Mouse (Mus musculus) kidney, postnatal 10 days (tissue): ENCODE results near the gene Fpr-rs4.
"Not testable (repeated sequence)": the region's sequence is repeated elsewhere in the genome, so short reads cannot be mapped to it uniquely, and the experiment has no call there.

Experiments
- DNase-seq: peaks from one replicate; pipeline ENCODE4 v3.0.0; 2021; ENCODE audit warnings: mixed read lengths

Fpr-rs4 gene

DNA sequence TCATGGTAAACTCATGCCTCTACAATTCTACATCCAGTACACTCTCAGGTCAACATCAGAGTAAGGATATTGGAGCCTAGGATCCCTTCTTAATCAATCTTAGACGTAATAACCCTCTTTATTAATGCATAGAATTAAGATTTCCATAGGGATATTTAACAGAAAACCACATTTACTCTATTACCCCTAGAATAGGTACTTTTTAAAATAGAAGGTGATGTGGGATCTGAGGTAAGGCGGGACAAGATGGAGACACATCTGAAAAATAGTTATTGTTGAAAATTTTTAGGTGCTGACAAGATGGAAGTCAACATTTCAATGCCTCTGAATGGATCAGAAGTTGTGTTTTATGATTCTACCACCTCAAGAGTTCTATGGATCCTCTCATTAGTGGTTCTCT, at the start of gene Fpr-rs4:
TSS of gene Fpr-rs4 (plus strand) at position 301 of the 400 bp plus-strand sequence.
- DNase-seq: no peak

GRCm38 (mm10) chr17:17973443-17973842, 48.1 kb upstream of the Fpr-rs4 start:
- no peak for DNase-seq

GRCm38 (mm10) chr17:17981232-17981631, 40.3 kb upstream of the Fpr-rs4 start:
- not testable (repeated sequence) for DNase-seq

GRCm38 (mm10) chr17:18004752-18005151, 16.8 kb upstream of the Fpr-rs4 start:
- no peak for DNase-seq

DNA sequence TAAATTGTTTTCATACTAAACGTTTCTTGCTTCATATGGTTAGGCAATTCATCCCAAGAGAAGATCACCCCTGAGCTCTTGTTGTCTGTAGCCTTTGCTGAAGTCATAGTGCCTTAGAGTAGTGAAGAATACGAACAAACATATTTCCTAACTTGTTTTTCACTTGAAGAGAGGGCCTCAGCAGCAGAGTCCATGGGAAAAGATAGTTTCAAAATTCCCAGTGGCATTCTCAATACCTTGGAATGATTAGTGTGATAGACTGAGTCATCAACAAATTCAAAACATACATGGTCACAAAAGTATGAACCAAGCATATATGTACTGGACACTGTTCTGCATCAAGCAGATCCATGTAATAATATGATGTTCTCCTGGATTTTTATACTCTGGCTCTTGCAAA, 27.6 kb downstream of the Fpr-rs4 start, which contains the start of gene Vmn2r124:
TSS of gene Vmn2r124 (plus strand) at position 301 of the 400 bp plus-strand sequence.
- no peak for DNase-seq
